ENCODE assay signal across 10 mouse cellular contexts in genomic region chr6:127708218-127708628, GRCm38 (mm10).
DNase-seq lines count a peak whose midpoint lies in the region; ATAC-seq lines count a peak whose summit lies in the region.
"Had no signal": no experiment of that assay in that cellular context is flagged by ENCODE, and none has a peak within 500 bp of the region (broad histone marks: within the 10 kb centered on the region; RNA-seq: fewer than 3 reads in every experiment).

No protein-coding gene starts in this region.

- no peaks in the 10 kb centered on the region for H3K27me3 ChIP-seq in heart, embryonic 12.5 days (replicated peaks)
- no peaks in the 10 kb centered on the region for H3K27me3 ChIP-seq in embryonic facial prominence, embryonic 15.5 days
- no peaks in the 10 kb centered on the region for H3K27me3 ChIP-seq in limb, embryonic 13.5 days

- no peak overlapping the region for H3K4me3 ChIP-seq in heart, embryonic 12.5 days
- no peak overlapping the region for H3K4me3 ChIP-seq in embryonic facial prominence, embryonic 15.5 days (replicated peaks)
- no peak overlapping the region for H3K4me3 ChIP-seq in limb, embryonic 13.5 days

- ATAC-seq in heart, embryonic 12.5 days (ENCODE audit: insufficient number of reproducible peaks, low FRiP score) = 0 out of 2 replicates have a peak, but pooled peaks have one; percentile 15
- ATAC-seq in embryonic facial prominence, embryonic 15.5 days (ENCODE audit: insufficient number of reproducible peaks, low FRiP score, low TSS enrichment, low read depth) = peak; percentile 73
- ATAC-seq in limb, embryonic 13.5 days (ENCODE audit: low FRiP score, low read depth) = peak; percentile 75

- H3K36me3 ChIP-seq in heart, embryonic 12.5 days = no peaks in the 10 kb centered on the region
- H3K36me3 ChIP-seq in embryonic facial prominence, embryonic 15.5 days = no peaks in the 10 kb centered on the region
- H3K36me3 ChIP-seq in limb, embryonic 13.5 days = no peaks in the 10 kb centered on the region

- H3K27ac ChIP-seq in heart, embryonic 12.5 days (ENCODE audit: poor library complexity, severe bottlenecking) = no peak overlapping the region
- peak overlapping the region; percentile 72; the same call in 1 of the 2 replicates for H3K27ac ChIP-seq in embryonic facial prominence, embryonic 15.5 days (replicated peaks)
- H3K27ac ChIP-seq in limb, embryonic 13.5 days = peak overlapping the region; percentile 61; the same call in 1 of the 2 replicates

- intact Hi-C loops in heart, postnatal 25 days (cut with DNase I) = no loop called here
- intact Hi-C loops in left cerebral cortex, postnatal 36 days (cut with DNase I) = no loop called here

- H3K4me1 ChIP-seq in heart, embryonic 12.5 days (replicated peaks) = peaks cover 8% of the 10 kb centered on the region
- H3K4me1 ChIP-seq in embryonic facial prominence, embryonic 15.5 days = peaks cover 8% of the 10 kb centered on the region
- peaks cover 8% of the 10 kb centered on the region for H3K4me1 ChIP-seq in limb, embryonic 13.5 days

- H3K4me2 ChIP-seq in heart, embryonic 12.5 days = no peak overlapping the region
- H3K4me2 ChIP-seq in embryonic facial prominence, embryonic 15.5 days (replicated peaks) = no peak overlapping the region
- no peak overlapping the region for H3K4me2 ChIP-seq in limb, embryonic 13.5 days (replicated peaks)
- H3K4me2 ChIP-seq: heart, embryonic 11.5 days had no signal

- no peak overlapping the region for H3K9ac ChIP-seq in heart, embryonic 12.5 days
- no peak overlapping the region for H3K9ac ChIP-seq in embryonic facial prominence, embryonic 15.5 days
- H3K9ac ChIP-seq in limb, embryonic 13.5 days = no peak overlapping the region

- no peaks in the 10 kb centered on the region for H3K9me3 ChIP-seq in heart, embryonic 12.5 days (replicated peaks)
- H3K9me3 ChIP-seq in embryonic facial prominence, embryonic 15.5 days (replicated peaks) = no peaks in the 10 kb centered on the region
- no peaks in the 10 kb centered on the region for H3K9me3 ChIP-seq in limb, embryonic 13.5 days

- no peak for DNase-seq in heart, postnatal 25 days (ENCODE audit: low spot score)
- DNase-seq in 3T3-L1 (ENCODE audit: low read depth, low spot score) = peak; percentile 31
- DNase-seq in right cerebral cortex, postnatal 10 days (ENCODE audit: low spot score in 2 of 2) = no peak
- no peak for DNase-seq in cerebellum, postnatal 4 days (ENCODE audit: low spot score in 2 of 2)
- no peak for DNase-seq in left cerebral cortex, postnatal 36 days (ENCODE audit: low spot score in 2 of 2)
- DNase-seq: lung, postnatal 36 days had no signal

- WGBS in heart, embryonic 12.5 days = 64% methylated on average over 1 of the region's 1 CpGs
- 24% methylated on average over 1 of the region's 1 CpGs for WGBS in embryonic facial prominence, embryonic 15.5 days
- WGBS in limb, embryonic 13.5 days = 20% methylated on average over 1 of the region's 1 CpGs

Comparison
In these comparisons a context has a peak if more than half of its experiments do, and no peak if none do; other contexts are left out.
1. ATAC-seq: peak in every context shown above with its lines; median percentile 75 in limb, embryonic 13.5 days; 73 in embryonic facial prominence, embryonic 15.5 days; 15 in heart, embryonic 12.5 days.